Mouse (Mus musculus) ovary, postnatal 14 days (tissue): ENCODE results near the gene Arf3.

Experiments
- DNase-seq: peaks from one replicate; pipeline ENCODE4 v3.0.0; 2022; ENCODE audit warnings: low spot score

Arf3 gene

GRCm38 (mm10) chr15:98790761-98791160, 27.7 kb upstream of the Arf3 start:
- no peak for DNase-seq

GRCm38 (mm10) chr15:98789661-98790535, 26.9 kb upstream of the Arf3 start, which contains the start of gene Wnt1:
TSS of gene Wnt1 (plus strand) at chr15:98789857.
- no peak for DNase-seq

- no peak for DNase-seq
Observed at GRCm38 (mm10) chr15:98788972-98789660, 26.1 kb upstream of the Arf3 start.

- DNase-seq = no peak
Observed at GRCm38 (mm10) chr15:98787930-98788329, 24.9 kb upstream of the Arf3 start.

- DNase-seq = no peak
Observed at GRCm38 (mm10) chr15:98785744-98786143, 22.7 kb upstream of the Arf3 start.

GRCm38 (mm10) chr15:98781166-98781565, 18.2 kb upstream of the Arf3 start:
- no peak for DNase-seq

- DNase-seq = no peak
Observed at GRCm38 (mm10) chr15:98780573-98780972, 17.6 kb upstream of the Arf3 start.

GRCm38 (mm10) chr15:98780075-98780474, 17.1 kb upstream of the Arf3 start:
- DNase-seq = no peak

- DNase-seq = no peak
Observed at GRCm38 (mm10) chr15:98778806-98779205, 15.8 kb upstream of the Arf3 start.

- DNase-seq = no peak
Observed at GRCm38 (mm10) chr15:98778191-98778770, 15.3 kb upstream of the Arf3 start.

- no peak for DNase-seq
Observed at GRCm38 (mm10) chr15:98777762-98778161, 14.7 kb upstream of the Arf3 start, which contains the start of gene Wnt10b. TSS of gene Wnt10b (minus strand) at chr15:98778150.

GRCm38 (mm10) chr15:98777005-98777616, 14.1 kb upstream of the Arf3 start:
- no peak for DNase-seq

GRCm38 (mm10) chr15:98776280-98777004, 13.4 kb upstream of the Arf3 start:
- DNase-seq = no peak

- DNase-seq = no peak
Observed at GRCm38 (mm10) chr15:98775533-98775932, 12.5 kb upstream of the Arf3 start.

- DNase-seq = no peak
Observed at GRCm38 (mm10) chr15:98774096-98774495, 11.1 kb upstream of the Arf3 start.

- no peak for DNase-seq
Observed at GRCm38 (mm10) chr15:98772511-98773211, 9.6 kb upstream of the Arf3 start.

GRCm38 (mm10) chr15:98771813-98772425, 8.9 kb upstream of the Arf3 start:
- DNase-seq = no peak

GRCm38 (mm10) chr15:98768259-98768658, 5.2 kb upstream of the Arf3 start:
- no peak for DNase-seq

- DNase-seq = no peak
Observed at GRCm38 (mm10) chr15:98765929-98766328, 2.9 kb upstream of the Arf3 start.

GRCm38 (mm10) chr15:98762201-98762621, 803 bp downstream of the Arf3 start:
- peak; percentile 55 for DNase-seq

GRCm38 (mm10) chr15:98754125-98754524, 8.9 kb downstream of the Arf3 start:
- no peak for DNase-seq
